Mouse (Mus musculus): Measurements from ENCODE around the gene Hspa12a. TPM values are rescaled to one million over a fixed set of nuclear protein-coding genes. Genes with fewer than 3 reads are reported as not detected.

Gene Hspa12a
- polyA plus RNA-seq, 1 experiment from 2014 or later: 0.28 TPM

DNA sequence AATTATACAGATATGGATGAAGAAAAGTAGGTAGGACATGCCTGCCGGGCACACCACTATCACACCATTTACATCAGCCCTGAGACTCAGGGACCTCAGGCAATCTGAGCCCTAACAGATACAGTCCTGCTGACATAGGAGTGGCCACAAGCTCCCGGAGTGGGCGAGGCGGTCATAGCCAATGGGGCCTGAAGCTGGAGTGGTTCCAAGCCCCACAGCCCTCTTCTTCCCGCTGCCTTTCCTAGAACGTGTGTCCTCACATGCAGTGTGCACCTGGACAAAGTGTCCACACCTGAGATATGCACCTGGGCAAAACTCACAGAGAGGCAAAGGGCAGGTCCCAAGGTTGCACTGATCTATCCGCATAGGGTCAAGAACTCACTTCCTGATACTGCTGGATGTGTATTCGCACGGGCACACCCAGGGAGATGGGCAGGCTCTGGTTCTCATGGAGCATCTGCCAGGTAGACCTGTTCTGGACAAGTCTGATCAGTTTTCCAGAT lies 195.9 kb downstream of the Hspa12a start:
- WGBS (ENCODE audit: insufficient replicate concordance): 74% methylated on average over 9 of the region's 9 CpGs
- H3K4me1 ChIP-seq (ENCODE audit: insufficient read depth): no peaks in the 10 kb centered on the region
- H3K4me3 ChIP-seq (ENCODE audit: low read depth, low read length): no peak overlapping the region
- H3K9me3 ChIP-seq (ENCODE audit: low read length): no peaks in the 10 kb centered on the region
- DNase-seq (no peak), ATAC-seq (no peak)
- no peak overlapping the region for H3K27ac ChIP-seq (ENCODE audit: low read depth)
- no peak overlapping the region for H3K9ac ChIP-seq (replicated peaks)
- H3K4me2 ChIP-seq (ENCODE audit: low read depth, low read length): no peak overlapping the region
- H3K27me3 ChIP-seq (ENCODE audit: insufficient read depth, low read length): no peaks in the 10 kb centered on the region
- no peaks in the 10 kb centered on the region for H3K36me3 ChIP-seq (replicated peaks; ENCODE audit: insufficient read depth, low read length)
- no peak for TF ChIP-seq EP300 (IDR thresholded peaks at IDR 0.05; ENCODE audit: low read depth)
- no peak for TF ChIP-seq CTCF (IDR thresholded peaks at IDR 0.05; ENCODE audit: low read depth)

Small RNAs within 50 kb of the gene (microRNA-seq; reads per million reads assigned to microRNA genes)
- gene Mir3086: 1.2 reads per million

Other genes with a start within 250 kb of the Hspa12a start
- gene Pnliprp1, start 214.8 kb downstream of the Hspa12a start, polyA plus RNA-seq (2015; fragmentation: Nextera tagmentation; extraction: Ambion mirVana): 3.4 and 13.8 TPM in 2 replicates
- 0.34 TPM in 1 of 2 replicates, not detected in the other for gene Pnliprp2, start 183.9 kb downstream of the Hspa12a start, polyA plus RNA-seq (2015; fragmentation: Nextera tagmentation; extraction: Ambion mirVana)
- not detected in 2 replicates for gene 1700019N19Rik, start 149.2 kb downstream of the Hspa12a start, polyA plus RNA-seq (2015; fragmentation: Nextera tagmentation; extraction: Ambion mirVana)
- gene Eno4, start 229 bp downstream of the Hspa12a start, polyA plus RNA-seq (2015; fragmentation: Nextera tagmentation; extraction: Ambion mirVana): not detected in 2 replicates
- 2.5 and 2.9 TPM in 2 replicates for gene Shtn1, start 132.4 kb upstream of the Hspa12a start, polyA plus RNA-seq (2015; fragmentation: Nextera tagmentation; extraction: Ambion mirVana)
- gene Vax1, start 226.4 kb upstream of the Hspa12a start, polyA plus RNA-seq (2015; fragmentation: Nextera tagmentation; extraction: Ambion mirVana): not detected in 2 replicates